In genomic region chr6:128361901-128362300, GRCm38 (mm10) we compare ENCODE assay signal across 8 mouse cellular contexts. TPM values are rescaled to one million over a fixed set of nuclear protein-coding genes. Genes with fewer than 3 reads are reported as not detected.
DNase-seq lines count a peak whose midpoint lies in the region; ATAC-seq and TF ChIP-seq lines count a peak whose summit lies in the region.

No protein-coding gene starts in this region.

- WGBS in kidney, postnatal 0 days = 16% methylated on average over 9 of the region's 9 CpGs
- WGBS in hindbrain, postnatal 0 days = 12% methylated on average over 9 of the region's 9 CpGs
- 11% methylated on average over 9 of the region's 9 CpGs for WGBS in midbrain, embryonic 16.5 days

- H3K4me2 ChIP-seq in kidney, postnatal 0 days (ENCODE audit: low read length) = peak overlapping the region; percentile 87
- H3K4me2 ChIP-seq in hindbrain, postnatal 0 days (ENCODE audit: low read depth, low read length) = peak overlapping the region; percentile 100
- peak overlapping the region; percentile 100 for H3K4me2 ChIP-seq in midbrain, embryonic 16.5 days (ENCODE audit: low read length)

- H3K36me3 ChIP-seq in kidney, postnatal 0 days (ENCODE audit: insufficient read depth, low read length) = peaks cover 7% of the 10 kb centered on the region
- H3K36me3 ChIP-seq in hindbrain, postnatal 0 days (ENCODE audit: insufficient read depth, low read length) = peaks cover 4% of the 10 kb centered on the region; the same call in 1 of the 2 replicates
- 0 out of 2 replicates have a peak, but pooled peaks cover 2% of the 10 kb centered on the region for H3K36me3 ChIP-seq in midbrain, embryonic 16.5 days (ENCODE audit: control insufficient read depth, insufficient read depth, low read length)

- intact Hi-C loops in gastrocnemius, postnatal 14 days (cut with DNase I; ENCODE audit: low total_unique reads) = no loop called here

- no peak for TF ChIP-seq CTCF in kidney, postnatal 0 days (IDR thresholded peaks at IDR 0.05; ENCODE audit: low read depth)
- no peak for TF ChIP-seq CTCF in hindbrain, postnatal 0 days (IDR thresholded peaks at IDR 0.05; ENCODE audit: low read depth)

- peak overlapping the region; percentile 85 for H3K4me3 ChIP-seq in kidney, postnatal 0 days (replicated peaks; ENCODE audit: low read depth, low read length)
- peak overlapping the region; percentile 89 for H3K4me3 ChIP-seq in hindbrain, postnatal 0 days (ENCODE audit: low read length)
- H3K4me3 ChIP-seq in midbrain, embryonic 16.5 days (ENCODE audit: low read depth, low read length) = peak overlapping the region; percentile 93

- peak overlapping the region; percentile 93 for H3K27ac ChIP-seq in kidney, postnatal 0 days
- H3K27ac ChIP-seq in hindbrain, postnatal 0 days = peak overlapping the region; percentile 83
- H3K27ac ChIP-seq in midbrain, embryonic 16.5 days (ENCODE audit: low read length) = peak overlapping the region; percentile 88

- no peaks in the 10 kb centered on the region for H3K9me3 ChIP-seq in kidney, postnatal 0 days (replicated peaks; ENCODE audit: low read length)
- no peaks in the 10 kb centered on the region for H3K9me3 ChIP-seq in hindbrain, postnatal 0 days (ENCODE audit: low read length)
- H3K9me3 ChIP-seq in midbrain, embryonic 16.5 days (replicated peaks; ENCODE audit: control insufficient read depth, low read length, poor library complexity, severe bottlenecking) = no peaks in the 10 kb centered on the region

- H3K27me3 ChIP-seq in kidney, postnatal 0 days (ENCODE audit: insufficient read depth, low read length) = no peaks in the 10 kb centered on the region
- H3K27me3 ChIP-seq in hindbrain, postnatal 0 days (ENCODE audit: insufficient read depth, low read length) = no peaks in the 10 kb centered on the region
- no peaks in the 10 kb centered on the region for H3K27me3 ChIP-seq in midbrain, embryonic 16.5 days (ENCODE audit: control insufficient read depth, insufficient read depth, low read depth, low read length)

- H3K4me1 ChIP-seq in kidney, postnatal 0 days (replicated peaks; ENCODE audit: insufficient read depth, low read length) = 0 out of 2 replicates have a peak, but pooled peaks cover 8% of the 10 kb centered on the region
- H3K4me1 ChIP-seq in hindbrain, postnatal 0 days (ENCODE audit: insufficient read depth, low read length) = no peaks in the 10 kb centered on the region
- H3K4me1 ChIP-seq in midbrain, embryonic 16.5 days (ENCODE audit: control insufficient read depth, insufficient read depth, low read length) = peaks cover 18% of the 10 kb centered on the region

- H3K9ac ChIP-seq in kidney, postnatal 0 days (ENCODE audit: low read depth, low read length) = peak overlapping the region; percentile 93
- peak overlapping the region; percentile 75 for H3K9ac ChIP-seq in hindbrain, postnatal 0 days (replicated peaks; ENCODE audit: low read length)
- H3K9ac ChIP-seq in midbrain, embryonic 16.5 days (ENCODE audit: low read depth, low read length) = peak overlapping the region; percentile 90

- ATAC-seq in kidney, postnatal 0 days (replicated peaks; ENCODE audit: low FRiP score, low read depth) = no peak
- ATAC-seq in hindbrain, postnatal 0 days = no peak
- ATAC-seq in midbrain, embryonic 16.5 days = no peak

- DNase-seq in kidney, postnatal 0 days (ENCODE audit: low spot score) = no peak
- no peak for DNase-seq in kidney, postnatal 36 days
- peak; percentile 33 for DNase-seq in c-Kit-positive CD71-positive TER-119-positive erythroid progenitor cells, embryonic 14.5 days (ENCODE audit: low spot score)
- no peak for DNase-seq in hindbrain, postnatal 0 days (ENCODE audit: low spot score)
- DNase-seq in frontal cortex, postnatal 25 days (ENCODE audit: low spot score in 2 of 2) = no peak
- DNase-seq in gastrocnemius, postnatal 14 days = no peak
- no peak for DNase-seq in testis, postnatal 14 days (ENCODE audit: low spot score)

RNA-seq across cellular contexts. Expression of gene Rhno1, which starts 0.8 kb away (rescaled TPM):
- polyA plus RNA-seq in kidney, postnatal 0 days (2015; fragmentation: Nextera tagmentation; extraction: Ambion mirVana) = 68.3 and 73.9 TPM in 2 replicates
- total RNA-seq in hindbrain, postnatal 0 days (2014; rRNA removed) = 22.8 and 23.1 TPM in 2 replicates
- polyA plus RNA-seq in hindbrain, postnatal 0 days (2015; fragmentation: Nextera tagmentation; extraction: Ambion mirVana) = 53.9 and 55.2 TPM in 2 replicates
- 77.0 and 84.1 TPM in 2 replicates for polyA plus RNA-seq in midbrain, embryonic 16.5 days (2015; fragmentation: Nextera tagmentation; extraction: Ambion mirVana)
- total RNA-seq in gastrocnemius, postnatal 14 days (2021) = 1 to 10 TPM; 9.0 to 9.7 TPM

RNA-seq across cellular contexts. Expression of gene Foxm1, which starts 0.9 kb away (rescaled TPM):
- polyA plus RNA-seq in kidney, postnatal 0 days (2015; fragmentation: Nextera tagmentation; extraction: Ambion mirVana) = 11.8 TPM in 2 replicates
- 9.7 and 14.4 TPM in 2 replicates for total RNA-seq in hindbrain, postnatal 0 days (2014; rRNA removed)
- 7.2 and 7.5 TPM in 2 replicates for polyA plus RNA-seq in hindbrain, postnatal 0 days (2015; fragmentation: Nextera tagmentation; extraction: Ambion mirVana)
- 4.8 and 5.4 TPM in 2 replicates for polyA plus RNA-seq in midbrain, embryonic 16.5 days (2015; fragmentation: Nextera tagmentation; extraction: Ambion mirVana)
- 1 to 10 TPM; 4.1 to 4.4 TPM for total RNA-seq in gastrocnemius, postnatal 14 days (2021)

RNA-seq across cellular contexts. Expression of gene Tulp3, which starts 6.2 kb away (rescaled TPM):
- 15.0 and 17.6 TPM in 2 replicates for polyA plus RNA-seq in kidney, postnatal 0 days (2015; fragmentation: Nextera tagmentation; extraction: Ambion mirVana)
- total RNA-seq in hindbrain, postnatal 0 days (2014; rRNA removed) = 12.8 and 16.4 TPM in 2 replicates
- 15.8 and 17.5 TPM in 2 replicates for polyA plus RNA-seq in hindbrain, postnatal 0 days (2015; fragmentation: Nextera tagmentation; extraction: Ambion mirVana)
- polyA plus RNA-seq in midbrain, embryonic 16.5 days (2015; fragmentation: Nextera tagmentation; extraction: Ambion mirVana) = 16.1 and 16.6 TPM in 2 replicates
- 10 to 100 TPM in 1 of 2 experiments, 1 to 10 TPM in 1; 6.6 to 10.2 TPM for total RNA-seq in gastrocnemius, postnatal 14 days (2021)

RNA-seq across cellular contexts. Expression of gene Tex52, which starts 13.4 kb away (rescaled TPM):
- not detected in 2 replicates for polyA plus RNA-seq in kidney, postnatal 0 days (2015; fragmentation: Nextera tagmentation; extraction: Ambion mirVana)
- 1.4 TPM in 1 of 2 replicates, not detected in the other for total RNA-seq in hindbrain, postnatal 0 days (2014; rRNA removed)
- polyA plus RNA-seq in hindbrain, postnatal 0 days (2015; fragmentation: Nextera tagmentation; extraction: Ambion mirVana) = 0.20 and 0.25 TPM in 2 replicates
- polyA plus RNA-seq in midbrain, embryonic 16.5 days (2015; fragmentation: Nextera tagmentation; extraction: Ambion mirVana) = 0.70 and 0.83 TPM in 2 replicates
- total RNA-seq in gastrocnemius, postnatal 14 days (2021) = not detected

RNA-seq across cellular contexts. Expression of gene Gm44596, which starts 13.4 kb away (rescaled TPM):
- not detected in 2 replicates for polyA plus RNA-seq in kidney, postnatal 0 days (2015; fragmentation: Nextera tagmentation; extraction: Ambion mirVana)
- total RNA-seq in hindbrain, postnatal 0 days (2014; rRNA removed) = not detected in 2 replicates
- not detected in 2 replicates for polyA plus RNA-seq in hindbrain, postnatal 0 days (2015; fragmentation: Nextera tagmentation; extraction: Ambion mirVana)
- not detected in 2 replicates for polyA plus RNA-seq in midbrain, embryonic 16.5 days (2015; fragmentation: Nextera tagmentation; extraction: Ambion mirVana)
- not detected for total RNA-seq in gastrocnemius, postnatal 14 days (2021)
